Mouse (Mus musculus) cerebellum, adult 11 months (tissue): Measurements from ENCODE around the gene Gli1.
"Not testable (repeated sequence)": the region's sequence is repeated elsewhere in the genome, so short reads cannot be mapped to it uniquely, and the experiment has no call there.

Source experiments
- DNase-seq: peaks from one replicate; pipeline ENCODE4 v3.0.0; 2022

The Gli1 gene

GRCm38 (mm10) chr10:127319969-127320368, 21.8 kb downstream of the Gli1 start:
- DNase-seq, result no peak

GRCm38 (mm10) chr10:127318009-127318408, 23.8 kb downstream of the Gli1 start:
- no peak for DNase-seq

- no peak for DNase-seq
Observed at GRCm38 (mm10) chr10:127317277-127317676, 24.5 kb downstream of the Gli1 start.

- not testable (repeated sequence) for DNase-seq
Observed at GRCm38 (mm10) chr10:127314950-127315349, 26.8 kb downstream of the Gli1 start.

GRCm38 (mm10) chr10:127313516-127313915, 28.3 kb downstream of the Gli1 start:
- DNase-seq, result not testable (repeated sequence)

GRCm38 (mm10) chr10:127312858-127313257, 28.9 kb downstream of the Gli1 start:
- no peak for DNase-seq

GRCm38 (mm10) chr10:127312356-127312676, 29.5 kb downstream of the Gli1 start:
- peak; percentile 77 for DNase-seq

GRCm38 (mm10) chr10:127311476-127312355, 30.1 kb downstream of the Gli1 start, which contains the start of gene Mars:
TSS of gene Mars (minus strand) at chr10:127311786.
- DNase-seq, result peak; percentile 90

GRCm38 (mm10) chr10:127310523-127311475, 31.0 kb downstream of the Gli1 start:
- DNase-seq, result peak; percentile 23

- not testable (repeated sequence) for DNase-seq
Observed at GRCm38 (mm10) chr10:127309167-127309566, 32.6 kb downstream of the Gli1 start.

GRCm38 (mm10) chr10:127303136-127303535, 38.6 kb downstream of the Gli1 start:
- DNase-seq, result no peak

- DNase-seq, result no peak
Observed at GRCm38 (mm10) chr10:127300361-127300760, 41.4 kb downstream of the Gli1 start.

- no peak for DNase-seq
Observed at GRCm38 (mm10) chr10:127297015-127297871, 44.5 kb downstream of the Gli1 start.

- DNase-seq, result no peak
Observed at GRCm38 (mm10) chr10:127295986-127296794, 45.6 kb downstream of the Gli1 start.

- no peak for DNase-seq
Observed at GRCm38 (mm10) chr10:127294895-127295510, 46.8 kb downstream of the Gli1 start.

GRCm38 (mm10) chr10:127293590-127294113, 48.1 kb downstream of the Gli1 start:
- no peak for DNase-seq

GRCm38 (mm10) chr10:127292987-127293538, 48.7 kb downstream of the Gli1 start:
- DNase-seq, result no peak

GRCm38 (mm10) chr10:127291881-127292638, 49.7 kb downstream of the Gli1 start:
- DNase-seq, result no peak
